Mouse (Mus musculus): ENCODE measurements around the gene Irf7. TPM values are rescaled to one million over a fixed set of nuclear protein-coding genes. Genes with fewer than 3 reads are reported as not detected.
A peak's percentile ranks its signal among the peaks of the same experiment; 100 is the strongest.

The Irf7 gene
- polyA plus RNA-seq (2012; rRNA removed) = 2.3 and 2.4 TPM in 2 replicates

DNA sequence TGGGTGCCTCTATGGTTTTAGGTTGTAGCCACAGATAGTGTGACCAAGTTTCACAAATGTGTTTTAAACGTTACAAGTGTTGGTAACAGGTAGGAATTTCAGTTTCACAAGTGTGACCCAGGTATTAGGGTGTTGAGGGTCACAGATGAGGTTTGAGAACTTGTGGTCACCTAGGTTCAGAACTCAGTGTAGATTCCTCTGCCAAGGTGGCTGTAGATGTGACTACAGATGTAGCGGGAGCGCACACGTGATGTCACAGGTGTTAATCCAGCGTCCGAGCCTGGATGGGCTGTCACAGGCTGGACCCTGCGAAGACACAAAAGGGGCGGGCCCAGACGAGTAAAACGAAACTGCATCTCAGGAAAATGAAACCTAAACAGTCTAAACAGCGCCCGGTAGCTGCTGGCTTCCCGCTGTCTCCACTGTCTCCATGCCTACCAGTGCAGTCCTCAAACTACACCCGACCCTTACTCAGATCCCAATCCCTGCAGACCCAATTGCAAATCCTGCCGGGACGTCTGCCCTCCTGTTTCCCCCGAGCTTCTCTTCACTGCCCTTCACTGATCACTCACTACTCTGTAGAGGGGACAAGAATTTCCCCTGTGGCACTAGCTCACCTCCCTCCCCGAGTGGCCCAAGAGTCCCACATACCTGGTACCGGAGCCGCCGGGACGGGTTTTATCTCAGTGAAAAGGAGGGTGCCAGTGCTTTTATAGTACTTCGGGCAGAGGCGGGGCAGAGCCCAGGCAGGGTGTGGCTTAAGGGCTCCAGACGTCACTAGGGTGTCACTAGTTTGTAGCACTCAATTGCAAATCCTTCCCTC, at the start of gene Irf7:
Irf7 (minus strand) TSS at position 743 of the 823 bp plus-strand sequence.
- Histone ChIP-seq H3K27ac (ENCODE audit: control insufficient read depth, insufficient read depth, low read depth, low read length) (no peak within 1 kb of the TSS), H3K36me3 (ENCODE audit: control insufficient read depth, insufficient read depth, low read length) (peaks cover 3% of the 10 kb centered on the region), H3K4me3 (ENCODE audit: control insufficient read depth, low read depth, low read length) (peak within 1 kb of the TSS; percentile 58), H3K27me3 (ENCODE audit: control insufficient read depth, insufficient read depth, low read length) (no peaks in the 10 kb centered on the region), H3K4me1 (ENCODE audit: control insufficient read depth, insufficient read depth, low read length) (peaks cover 15% of the 10 kb centered on the region)
- TF ChIP-seq CTCF (IDR thresholded peaks at IDR 0.05; ENCODE audit: control insufficient read depth, insufficient read depth, insufficient replicate concordance, low read depth, low read length) (no peak), POLR2A (IDR thresholded peaks at IDR 0.05; ENCODE audit: control insufficient read depth, low read depth, low read length) (peak; percentile 56; the same call in 1 of the 2 replicates)

DNA sequence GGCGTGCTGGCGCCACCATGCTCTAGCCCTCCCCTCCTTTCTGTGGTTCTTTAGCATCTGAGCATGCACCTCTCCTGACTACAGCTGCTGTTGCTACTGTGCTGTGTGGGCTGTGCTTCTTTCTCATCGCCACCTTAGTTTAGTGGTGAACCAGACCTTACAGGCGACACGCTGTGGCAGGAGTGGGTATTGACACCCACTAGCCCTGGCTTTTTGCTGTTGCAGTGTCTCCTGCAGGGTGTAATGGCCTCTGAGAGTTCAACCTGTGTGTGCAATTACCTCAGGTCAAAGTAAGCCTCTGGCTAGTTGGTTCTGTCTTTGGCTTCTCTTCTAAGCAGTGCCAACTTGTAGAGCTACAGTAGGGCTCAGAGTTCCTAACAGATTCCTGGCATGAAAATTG, 49.7 kb upstream of the Irf7 start:
- Histone ChIP-seq H3K36me3 (ENCODE audit: control insufficient read depth, insufficient read depth, low read length) (peaks cover 2% of the 10 kb centered on the region), H3K27ac (ENCODE audit: control insufficient read depth, insufficient read depth, low read depth, low read length) (no peak overlapping the region), H3K27me3 (ENCODE audit: control insufficient read depth, insufficient read depth, low read length) (no peaks in the 10 kb centered on the region), H3K4me1 (ENCODE audit: control insufficient read depth, insufficient read depth, low read length) (no peaks in the 10 kb centered on the region), H3K4me3 (ENCODE audit: control insufficient read depth, low read depth, low read length) (no peak overlapping the region)
- TF ChIP-seq POLR2A (IDR thresholded peaks at IDR 0.05; ENCODE audit: control insufficient read depth, low read depth, low read length) (no peak), CTCF (IDR thresholded peaks at IDR 0.05; ENCODE audit: control insufficient read depth, insufficient read depth, insufficient replicate concordance, low read depth, low read length) (peak; percentile 43; the same call in 1 of the 2 replicates)

DNA sequence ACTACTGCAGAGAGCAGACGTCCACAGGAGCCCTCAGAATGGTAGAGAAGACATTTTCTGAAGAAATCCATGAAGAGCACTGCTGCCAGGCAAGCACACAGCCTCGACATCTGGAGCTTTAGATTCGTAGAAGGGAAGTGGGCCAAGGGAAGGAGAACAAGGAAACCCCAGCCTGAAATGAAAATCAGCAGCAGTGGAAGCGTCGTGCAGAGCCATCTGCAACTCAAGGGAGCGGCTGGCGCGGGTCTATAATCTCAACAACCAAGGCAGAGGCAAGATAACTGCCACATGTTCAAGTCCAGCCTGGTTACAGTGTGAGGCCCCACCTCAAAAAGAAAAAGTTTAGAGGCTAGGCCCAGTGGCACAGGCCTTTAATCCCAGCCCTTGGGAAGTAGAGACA, 48.8 kb upstream of the Irf7 start:
- TF ChIP-seq CTCF (IDR thresholded peaks at IDR 0.05; ENCODE audit: control insufficient read depth, insufficient read depth, insufficient replicate concordance, low read depth, low read length) (no peak), POLR2A (IDR thresholded peaks at IDR 0.05; ENCODE audit: control insufficient read depth, low read depth, low read length) (no peak)
- H3K4me3 ChIP-seq (ENCODE audit: control insufficient read depth, low read depth, low read length) = no peak overlapping the region
- no peaks in the 10 kb centered on the region for H3K27me3 ChIP-seq (ENCODE audit: control insufficient read depth, insufficient read depth, low read length)
- H3K36me3 ChIP-seq (ENCODE audit: control insufficient read depth, insufficient read depth, low read length) = peaks cover 3% of the 10 kb centered on the region
- H3K27ac ChIP-seq (ENCODE audit: control insufficient read depth, insufficient read depth, low read depth, low read length) = no peak overlapping the region
- H3K4me1 ChIP-seq (ENCODE audit: control insufficient read depth, insufficient read depth, low read length) = no peaks in the 10 kb centered on the region

DNA sequence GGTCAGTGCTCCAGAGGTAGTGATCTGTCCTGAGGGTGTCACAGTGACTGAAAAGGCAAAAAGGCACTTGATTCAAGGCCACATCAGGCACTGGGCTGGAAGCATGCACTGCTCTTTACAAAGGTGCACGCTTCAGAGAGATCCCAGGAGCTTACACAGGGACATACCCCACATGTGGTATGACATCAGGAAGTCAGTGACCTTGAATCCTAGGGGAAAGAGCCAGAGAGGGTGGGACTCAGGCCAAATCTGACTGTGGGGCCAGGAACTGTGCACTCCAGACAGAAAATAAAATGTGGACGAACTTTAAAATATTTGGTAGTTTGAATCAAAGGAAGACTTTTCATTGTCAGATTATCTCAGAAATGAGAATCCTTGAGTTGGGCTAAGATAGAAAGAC, 48.1 kb upstream of the Irf7 start:
- H3K27me3 ChIP-seq (ENCODE audit: control insufficient read depth, insufficient read depth, low read length) = no peaks in the 10 kb centered on the region
- no peak for TF ChIP-seq POLR2A (IDR thresholded peaks at IDR 0.05; ENCODE audit: control insufficient read depth, low read depth, low read length)
- peaks cover 3% of the 10 kb centered on the region for H3K36me3 ChIP-seq (ENCODE audit: control insufficient read depth, insufficient read depth, low read length)
- H3K27ac ChIP-seq (ENCODE audit: control insufficient read depth, insufficient read depth, low read depth, low read length) = no peak overlapping the region
- H3K4me3 ChIP-seq (ENCODE audit: control insufficient read depth, low read depth, low read length) = no peak overlapping the region
- no peaks in the 10 kb centered on the region for H3K4me1 ChIP-seq (ENCODE audit: control insufficient read depth, insufficient read depth, low read length)

DNA sequence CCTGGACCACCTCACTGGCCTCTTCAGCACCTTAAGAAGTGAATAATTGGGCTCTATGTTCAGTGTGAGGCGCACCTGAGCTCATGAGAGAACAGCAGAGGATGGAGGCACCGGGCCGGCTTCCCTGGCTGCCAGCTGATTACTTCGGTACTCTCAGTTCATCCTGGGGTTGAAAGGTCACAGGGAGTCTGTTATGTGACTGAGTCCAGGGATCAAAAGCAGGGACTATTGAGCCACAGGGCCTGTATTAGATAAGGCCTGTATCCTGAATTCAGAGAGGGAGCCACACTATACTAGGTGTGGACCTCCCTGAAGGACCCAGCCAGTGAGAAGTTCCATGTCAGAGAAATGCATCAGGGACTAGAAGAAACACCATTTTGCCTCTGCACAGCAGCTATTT, 38.3 kb upstream of the Irf7 start:
- peaks cover 2% of the 10 kb centered on the region; the same call in 1 of the 2 replicates for H3K36me3 ChIP-seq (ENCODE audit: control insufficient read depth, insufficient read depth, low read length)
- peaks cover 3% of the 10 kb centered on the region for H3K4me1 ChIP-seq (ENCODE audit: control insufficient read depth, insufficient read depth, low read length)

DNA sequence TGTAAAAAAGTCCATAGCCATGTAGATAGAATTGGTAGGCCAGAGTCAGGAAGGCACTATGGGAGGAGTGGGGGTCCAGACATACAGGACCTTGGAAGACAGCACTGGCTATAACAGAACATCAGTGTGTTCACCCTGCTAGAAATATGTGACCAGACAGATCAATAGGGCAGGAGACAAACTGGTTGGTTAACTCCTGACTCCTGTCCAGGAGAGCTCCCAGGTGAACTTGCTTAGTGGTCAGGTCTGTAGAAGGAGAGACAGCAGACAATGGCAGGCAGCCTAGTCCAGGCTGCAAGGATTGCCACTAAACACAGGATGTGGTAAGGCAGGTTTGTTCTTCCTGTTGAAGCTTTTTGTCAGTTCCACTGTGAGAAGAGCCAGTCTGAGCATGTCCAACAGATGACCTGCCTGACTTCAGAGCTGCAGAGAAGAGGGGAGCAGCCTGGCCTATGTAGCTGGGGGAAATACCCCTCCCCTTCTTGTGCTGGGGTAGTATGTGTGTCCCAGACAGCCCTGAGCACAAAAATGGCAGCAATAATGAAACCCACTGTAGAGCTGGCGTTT, 36.5 kb upstream of the Irf7 start:
- Histone ChIP-seq H3K27me3 (ENCODE audit: control insufficient read depth, insufficient read depth, low read length) (no peaks in the 10 kb centered on the region), H3K36me3 (ENCODE audit: control insufficient read depth, insufficient read depth, low read length) (peaks cover 2% of the 10 kb centered on the region; the same call in 1 of the 2 replicates), H3K4me1 (ENCODE audit: control insufficient read depth, insufficient read depth, low read length) (no peaks in the 10 kb centered on the region), H3K4me3 (ENCODE audit: control insufficient read depth, low read depth, low read length) (no peak overlapping the region), H3K27ac (ENCODE audit: control insufficient read depth, insufficient read depth, low read depth, low read length) (no peak overlapping the region)
- TF ChIP-seq POLR2A (IDR thresholded peaks at IDR 0.05; ENCODE audit: control insufficient read depth, low read depth, low read length) (no peak), CTCF (IDR thresholded peaks at IDR 0.05; ENCODE audit: control insufficient read depth, insufficient read depth, insufficient replicate concordance, low read depth, low read length) (no peak)

More for the DNA sequence above, 38.3 kb upstream of the Irf7 start:
- Histone ChIP-seq H3K27me3 (ENCODE audit: control insufficient read depth, insufficient read depth, low read length) (no peaks in the 10 kb centered on the region), H3K27ac (ENCODE audit: control insufficient read depth, insufficient read depth, low read depth, low read length) (no peak overlapping the region), H3K4me3 (ENCODE audit: control insufficient read depth, low read depth, low read length) (no peak overlapping the region)
- no peak for TF ChIP-seq CTCF (IDR thresholded peaks at IDR 0.05; ENCODE audit: control insufficient read depth, insufficient read depth, insufficient replicate concordance, low read depth, low read length)
- TF ChIP-seq POLR2A (IDR thresholded peaks at IDR 0.05; ENCODE audit: control insufficient read depth, low read depth, low read length) = no peak

DNA sequence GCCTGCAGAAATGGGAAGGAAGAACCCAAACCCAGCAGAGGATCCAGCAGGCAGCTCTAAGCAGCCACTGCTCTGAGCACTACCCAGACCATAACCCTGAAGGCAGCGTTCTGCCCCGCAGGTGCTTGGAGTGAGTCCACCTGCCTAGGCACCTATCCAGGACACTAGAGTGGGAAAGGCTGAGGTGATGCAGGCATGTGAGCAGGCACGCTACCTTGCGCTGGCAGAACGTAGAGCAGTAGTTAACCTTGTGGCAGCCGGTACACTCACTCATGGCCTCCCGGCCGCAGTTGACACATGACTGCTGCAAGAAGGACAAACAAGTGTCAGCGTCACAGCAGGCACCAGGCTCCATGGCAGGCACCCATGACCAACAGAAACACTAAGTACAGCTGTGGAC, 35.1 kb upstream of the Irf7 start:
- TF ChIP-seq CTCF (IDR thresholded peaks at IDR 0.05; ENCODE audit: control insufficient read depth, insufficient read depth, insufficient replicate concordance, low read depth, low read length) = no peak
- TF ChIP-seq POLR2A (IDR thresholded peaks at IDR 0.05; ENCODE audit: control insufficient read depth, low read depth, low read length) = no peak
- no peaks in the 10 kb centered on the region for H3K27me3 ChIP-seq (ENCODE audit: control insufficient read depth, insufficient read depth, low read length)
- no peaks in the 10 kb centered on the region for H3K4me1 ChIP-seq (ENCODE audit: control insufficient read depth, insufficient read depth, low read length)
- no peak overlapping the region for H3K27ac ChIP-seq (ENCODE audit: control insufficient read depth, insufficient read depth, low read depth, low read length)
- peaks cover 2% of the 10 kb centered on the region; the same call in 1 of the 2 replicates for H3K36me3 ChIP-seq (ENCODE audit: control insufficient read depth, insufficient read depth, low read length)
- H3K4me3 ChIP-seq (ENCODE audit: control insufficient read depth, low read depth, low read length) = no peak overlapping the region
